Mouse (Mus musculus): ENCODE measurements around the gene Zbtb48. TPM values are rescaled to one million over a fixed set of nuclear protein-coding genes. Genes with fewer than 3 reads are reported as not detected.
A peak's percentile ranks its signal among the peaks of the same experiment; 100 is the strongest.

Gene Zbtb48
- polyA plus RNA-seq, 1 experiment from 2014 or later = 7.6 TPM

GRCm38 (mm10) chr4:152001335-152001734 lies 26.1 kb downstream of the Zbtb48 start:
- H3K27ac ChIP-seq (ENCODE audit: low read depth, low read length) = no peak overlapping the region
- ATAC-seq = no peak
- no peak overlapping the region for H3K4me3 ChIP-seq (ENCODE audit: low read depth, low read length)
- H3K4me2 ChIP-seq (replicated peaks; ENCODE audit: low read depth) = no peak overlapping the region
- no peaks in the 10 kb centered on the region for H3K36me3 ChIP-seq (ENCODE audit: control insufficient read depth, insufficient read depth)
- no peaks in the 10 kb centered on the region for H3K9me3 ChIP-seq (ENCODE audit: control insufficient read depth)
- WGBS = 75% methylated on average over 4 of the region's 4 CpGs
- no peaks in the 10 kb centered on the region for H3K4me1 ChIP-seq (replicated peaks; ENCODE audit: control insufficient read depth, insufficient read depth, low read length)
- no peaks in the 10 kb centered on the region for H3K27me3 ChIP-seq (replicated peaks; ENCODE audit: control insufficient read depth, insufficient read depth, low read length)
- TF ChIP-seq CTCF (IDR thresholded peaks at IDR 0.05; ENCODE audit: low read depth) = peak; percentile 38
- no peak overlapping the region for H3K9ac ChIP-seq (ENCODE audit: low read depth, low read length)

GRCm38 (mm10) chr4:152000906-152001305 lies 26.6 kb downstream of the Zbtb48 start:
- H3K9ac ChIP-seq (ENCODE audit: low read depth, low read length) = no peak overlapping the region
- no peaks in the 10 kb centered on the region for H3K4me1 ChIP-seq (replicated peaks; ENCODE audit: control insufficient read depth, insufficient read depth, low read length)
- H3K27ac ChIP-seq (ENCODE audit: low read depth, low read length) = no peak overlapping the region
- 20% methylated on average over 4 of the region's 4 CpGs for WGBS
- no peak for TF ChIP-seq CTCF (IDR thresholded peaks at IDR 0.05; ENCODE audit: low read depth)
- no peaks in the 10 kb centered on the region; the same call in 1 of the 2 replicates for H3K36me3 ChIP-seq (ENCODE audit: control insufficient read depth, insufficient read depth)
- H3K4me2 ChIP-seq (replicated peaks; ENCODE audit: low read depth) = no peak overlapping the region
- ATAC-seq = no peak
- H3K27me3 ChIP-seq (replicated peaks; ENCODE audit: control insufficient read depth, insufficient read depth, low read length) = no peaks in the 10 kb centered on the region
- H3K9me3 ChIP-seq (ENCODE audit: control insufficient read depth) = no peaks in the 10 kb centered on the region
- H3K4me3 ChIP-seq (ENCODE audit: low read depth, low read length) = no peak overlapping the region

- TF ChIP-seq CTCF (IDR thresholded peaks at IDR 0.05; ENCODE audit: low read depth) = no peak
- Histone ChIP-seq H3K4me3 (ENCODE audit: low read depth, low read length) (no peak overlapping the region), H3K4me1 (replicated peaks; ENCODE audit: control insufficient read depth, insufficient read depth, low read length) (no peaks in the 10 kb centered on the region), H3K27me3 (replicated peaks; ENCODE audit: control insufficient read depth, insufficient read depth, low read length) (no peaks in the 10 kb centered on the region), H3K9ac (ENCODE audit: low read depth, low read length) (no peak overlapping the region), H3K9me3 (ENCODE audit: control insufficient read depth) (no peaks in the 10 kb centered on the region), H3K4me2 (replicated peaks; ENCODE audit: low read depth) (no peak overlapping the region), H3K27ac (ENCODE audit: low read depth, low read length) (no peak overlapping the region), H3K36me3 (ENCODE audit: control insufficient read depth, insufficient read depth) (no peaks in the 10 kb centered on the region; the same call in 1 of the 2 replicates)
- WGBS = 75% methylated on average over 3 of the region's 3 CpGs
- no peak for ATAC-seq
Measured at GRCm38 (mm10) chr4:151999481-151999880, 28.0 kb downstream of the Zbtb48 start.

- WGBS = 68% methylated on average over 3 of the region's 3 CpGs
- no peak for TF ChIP-seq CTCF (IDR thresholded peaks at IDR 0.05; ENCODE audit: low read depth)
- Histone ChIP-seq H3K4me1 (replicated peaks; ENCODE audit: control insufficient read depth, insufficient read depth, low read length) (no peaks in the 10 kb centered on the region), H3K9me3 (ENCODE audit: control insufficient read depth) (no peaks in the 10 kb centered on the region), H3K27ac (ENCODE audit: low read depth, low read length) (no peak overlapping the region), H3K27me3 (replicated peaks; ENCODE audit: control insufficient read depth, insufficient read depth, low read length) (no peaks in the 10 kb centered on the region), H3K4me3 (ENCODE audit: low read depth, low read length) (no peak overlapping the region), H3K4me2 (replicated peaks; ENCODE audit: low read depth) (peak overlapping the region; percentile 93), H3K9ac (ENCODE audit: low read depth, low read length) (0 out of 2 replicates have a peak overlapping the region, but pooled peaks have one; percentile 67), H3K36me3 (ENCODE audit: control insufficient read depth, insufficient read depth) (no peaks in the 10 kb centered on the region; the same call in 1 of the 2 replicates)
- ATAC-seq = no peak
Measured at GRCm38 (mm10) chr4:151997701-151998100, 29.8 kb downstream of the Zbtb48 start.

GRCm38 (mm10) chr4:151996951-151997222 lies 30.6 kb downstream of the Zbtb48 start:
- ATAC-seq = no peak
- WGBS = 2% methylated on average over 13 of the region's 13 CpGs
- Histone ChIP-seq H3K4me1 (replicated peaks; ENCODE audit: control insufficient read depth, insufficient read depth, low read length) (no peaks in the 10 kb centered on the region), H3K9ac (ENCODE audit: low read depth, low read length) (peak overlapping the region; percentile 67), H3K36me3 (ENCODE audit: control insufficient read depth, insufficient read depth) (peaks cover 6% of the 10 kb centered on the region), H3K27ac (ENCODE audit: low read depth, low read length) (peak overlapping the region; percentile 91), H3K27me3 (replicated peaks; ENCODE audit: control insufficient read depth, insufficient read depth, low read length) (no peaks in the 10 kb centered on the region), H3K4me3 (ENCODE audit: low read depth, low read length) (peak overlapping the region; percentile 97), H3K4me2 (replicated peaks; ENCODE audit: low read depth) (peak overlapping the region; percentile 93), H3K9me3 (ENCODE audit: control insufficient read depth) (no peaks in the 10 kb centered on the region)
- no peak for TF ChIP-seq CTCF (IDR thresholded peaks at IDR 0.05; ENCODE audit: low read depth)

GRCm38 (mm10) chr4:151996173-151996950 lies 31.1 kb downstream of the Zbtb48 start, which contains the start of gene Phf13:
TSS of gene Phf13 (minus strand) at chr4:151996258.
- ATAC-seq = peak; percentile 97
- TF ChIP-seq CTCF (IDR thresholded peaks at IDR 0.05; ENCODE audit: low read depth) = peak; percentile 33
- Histone ChIP-seq H3K9ac (ENCODE audit: low read depth, low read length) (peak within 1 kb of the TSS; percentile 89), H3K4me2 (replicated peaks; ENCODE audit: low read depth) (peak within 1 kb of the TSS; percentile 93), H3K4me3 (ENCODE audit: low read depth, low read length) (peak within 1 kb of the TSS; percentile 97), H3K9me3 (ENCODE audit: control insufficient read depth) (no peaks in the 10 kb centered on the region), H3K27ac (ENCODE audit: low read depth, low read length) (peak within 1 kb of the TSS; percentile 91), H3K36me3 (ENCODE audit: control insufficient read depth, insufficient read depth) (peaks cover 12% of the 10 kb centered on the region), H3K4me1 (replicated peaks; ENCODE audit: control insufficient read depth, insufficient read depth, low read length) (no peaks in the 10 kb centered on the region), H3K27me3 (replicated peaks; ENCODE audit: control insufficient read depth, insufficient read depth, low read length) (no peaks in the 10 kb centered on the region)
- WGBS = under 1% methylated on average over 84 of the region's 94 CpGs

Measured in intestine, postnatal 0 days (tissue).